Mouse (Mus musculus) thymus, adult 2 months (tissue): Measurements from ENCODE around the gene Elf1.

Experiments
- CTCF ChIP-seq: fragments of 200-500 bp; IDR thresholded peaks from 2 replicates; pipeline ENCODE4 v1.5.1; 2012; ENCODE audit warnings: mild to moderate bottlenecking, control low read depth, low read length, moderate library complexity, borderline replicate concordance; ENCODE audit not compliant: control insufficient read depth, poor library complexity, insufficient read depth; ENCODE audit errors: extremely low read depth
- POLR2A ChIP-seq: fragments of 200-500 bp; IDR thresholded peaks from 2 replicates; pipeline ENCODE4 v1.6.1; 2012; ENCODE audit warnings: mild to moderate bottlenecking, low read length, control low read depth, moderate library complexity; ENCODE audit not compliant: control insufficient read depth, poor library complexity, insufficient read depth; ENCODE audit errors: extremely low read depth

DNA sequence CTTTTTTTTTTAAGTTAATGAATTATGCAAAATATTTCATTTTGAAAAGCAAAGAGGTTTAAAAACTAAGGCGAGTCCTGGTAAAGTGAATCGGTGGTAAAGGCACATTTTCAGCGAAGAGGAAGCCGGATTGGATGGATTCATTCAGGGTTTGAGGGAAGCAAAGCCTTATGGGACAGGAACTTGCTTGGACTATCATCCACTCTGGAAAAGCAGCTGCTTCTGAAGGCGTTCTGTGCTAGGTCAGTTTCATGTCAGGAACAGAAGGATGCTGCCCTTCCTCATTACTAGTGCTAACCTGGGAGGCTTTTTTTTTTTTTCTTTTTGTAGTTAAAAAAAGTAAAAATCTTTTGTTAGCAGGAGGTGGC lies 35.2 kb downstream of the Elf1 start:
- TF ChIP-seq POLR2A = no peak
- no peak for TF ChIP-seq CTCF
